Mouse (Mus musculus) olfactory bulb, adult 2 months (tissue): ENCODE measurements at regions not wholly inside any gene's neighbourhood (a gene's known extent, or its start where the extent isn't known, plus 50 kb on each side); places are given as distances from the start of the nearest gene placed in this dataset.

ENCODE experiments used
- CTCF ChIP-seq: fragments of 200-500 bp; IDR thresholded peaks from 2 replicates; pipeline ENCODE4 v1.5.1; 2012; ENCODE audit warnings: low read depth, mild to moderate bottlenecking, low read length, moderate library complexity; ENCODE audit not compliant: insufficient read depth
- POLR2A ChIP-seq: fragments of 200-500 bp; IDR thresholded peaks from 2 replicates; pipeline ENCODE4 v1.6.1; 2012; ENCODE audit warnings: mild to moderate bottlenecking, low read depth, low read length, moderate library complexity; ENCODE audit not compliant: insufficient read depth

- TF ChIP-seq CTCF (no peak), POLR2A (no peak)
Observed at GRCm38 (mm10) chr12:99052599-99052998, 132.2 kb downstream of the Ttc8 start.
